Mouse (Mus musculus) lung, postnatal 10 days (tissue): ENCODE data around the gene Tmc3.

Experiments used
- DNase-seq: peaks from one replicate; pipeline ENCODE4 v3.0.0; 2021

Gene Tmc3

GRCm38 (mm10) chr7:83639084-83639483 is 54.4 kb downstream of the Tmc3 start:
- no peak for DNase-seq

GRCm38 (mm10) chr7:83640581-83640980 is 55.9 kb downstream of the Tmc3 start:
- DNase-seq, result peak; percentile 27

- no peak for DNase-seq
Observed at GRCm38 (mm10) chr7:83641163-83641562, 56.4 kb downstream of the Tmc3 start.

- no peak for DNase-seq
Observed at GRCm38 (mm10) chr7:83643581-83643980, 58.9 kb downstream of the Tmc3 start.

GRCm38 (mm10) chr7:83644761-83645160 is 60.0 kb downstream of the Tmc3 start:
- no peak for DNase-seq

- DNase-seq, result no peak
Observed at GRCm38 (mm10) chr7:83645476-83645875, 60.7 kb downstream of the Tmc3 start.

GRCm38 (mm10) chr7:83648807-83649206 is 64.1 kb downstream of the Tmc3 start:
- DNase-seq, result no peak

- DNase-seq, result no peak
Observed at GRCm38 (mm10) chr7:83650638-83651037, 65.9 kb downstream of the Tmc3 start.

GRCm38 (mm10) chr7:83652498-83652897 is 67.8 kb downstream of the Tmc3 start:
- DNase-seq, result no peak

GRCm38 (mm10) chr7:83653605-83654051 is 68.9 kb downstream of the Tmc3 start:
- DNase-seq, result no peak

- no peak for DNase-seq
Observed at GRCm38 (mm10) chr7:83654196-83654595, 69.5 kb downstream of the Tmc3 start.

GRCm38 (mm10) chr7:83654938-83655630 is 70.4 kb downstream of the Tmc3 start:
- DNase-seq, result peak; percentile 51

- no peak for DNase-seq
Observed at GRCm38 (mm10) chr7:83658716-83659115, 74.0 kb downstream of the Tmc3 start.

- peak; percentile 61 for DNase-seq
Observed at GRCm38 (mm10) chr7:83659159-83660065, 74.7 kb downstream of the Tmc3 start.

- no peak for DNase-seq
Observed at GRCm38 (mm10) chr7:83660273-83660691, 75.6 kb downstream of the Tmc3 start.

- DNase-seq, result no peak
Observed at GRCm38 (mm10) chr7:83661031-83661430, 76.3 kb downstream of the Tmc3 start.

GRCm38 (mm10) chr7:83661763-83662162 is 77.0 kb downstream of the Tmc3 start:
- no peak for DNase-seq

GRCm38 (mm10) chr7:83662711-83663375 is 78.1 kb downstream of the Tmc3 start:
- DNase-seq, result no peak

GRCm38 (mm10) chr7:83666087-83666595 is 81.4 kb downstream of the Tmc3 start:
- DNase-seq, result no peak

- no peak for DNase-seq
Observed at GRCm38 (mm10) chr7:83667936-83668645, 83.4 kb downstream of the Tmc3 start.

GRCm38 (mm10) chr7:83668724-83669123 is 84.0 kb downstream of the Tmc3 start:
- peak; percentile 76 for DNase-seq

- no peak for DNase-seq
Observed at GRCm38 (mm10) chr7:83671573-83671972, 86.8 kb downstream of the Tmc3 start.
